Mouse (Mus musculus) liver, embryonic 12.5 days (tissue): ENCODE measurements around the gene Fam228b. TPM values are rescaled to one million over a fixed set of nuclear protein-coding genes. Genes with fewer than 3 reads are reported as not detected.
"Not testable (repeated sequence)": the region's sequence is repeated elsewhere in the genome, so short reads cannot be mapped to it uniquely, and the experiment has no call there.

ENCODE experiments used
- ATAC-seq: fragments of 200-750 bp; cut with Nextera tagmentation; 2 replicates; pipeline ENCODE4 v1.8.0; 2017; ENCODE audit warnings: moderate number of reproducible peaks, mild to moderate bottlenecking, moderate library complexity
- H3K27ac ChIP-seq: fragments of 300-500 bp; sonication (generic); 2 replicates; pipeline ENCODE4 v1.5.1; 2016; ENCODE audit warnings: mild to moderate bottlenecking
- H3K27me3 ChIP-seq: fragments of 300-500 bp; sonication (generic); replicated peaks from 2 replicates; pipeline ENCODE4 v1.6.1; 2016; ENCODE audit warnings: mild to moderate bottlenecking, moderate library complexity
- H3K36me3 ChIP-seq: fragments of 300-500 bp; sonication (generic); 2 replicates; pipeline ENCODE4 v1.6.1; 2016; ENCODE audit warnings: mild to moderate bottlenecking, moderate library complexity
- H3K4me1 ChIP-seq: fragments of 300-500 bp; sonication (generic); 2 replicates; pipeline ENCODE4 v1.6.1; 2016
- H3K4me2 ChIP-seq: fragments of 300-500 bp; sonication (generic); 2 replicates; pipeline ENCODE4 v1.6.1; 2016; ENCODE audit warnings: mild to moderate bottlenecking, moderate library complexity
- H3K4me3 ChIP-seq: fragments of 300-500 bp; sonication (generic); 2 replicates; pipeline ENCODE4 v1.5.1; 2016; ENCODE audit warnings: mild to moderate bottlenecking, moderate library complexity
- H3K9ac ChIP-seq: fragments of 300-500 bp; sonication (generic); 2 replicates; pipeline ENCODE4 v1.6.1; 2016; ENCODE audit warnings: mild to moderate bottlenecking, moderate library complexity
- H3K9me3 ChIP-seq: fragments of 300-500 bp; sonication (generic); replicated peaks from 2 replicates; pipeline ENCODE4 v1.6.1; 2016; ENCODE audit warnings: mild to moderate bottlenecking, moderate library complexity
- WGBS: fragments of 180-500 bp; shearing (Covaris S2); methylation state at CpG from one replicate; pipeline ENCODE4 v1.1.7; 2016; ENCODE audit not compliant: insufficient replicate concordance; 5-methylcytosine and 5-hydroxymethylcytosine counted together
- polyA plus RNA-seq: library from polyadenylated mRNA; unstranded; fragments of >200 nt; fragmentation: Nextera tagmentation; extraction: Ambion mirVana; gene quantifications from 2 replicates; pipeline ENCODE4 v1.2.1, GENCODE M21; 2016

Fam228b gene
- polyA plus RNA-seq, 1 experiment from 2014 or later, result 0.93 TPM

DNA sequence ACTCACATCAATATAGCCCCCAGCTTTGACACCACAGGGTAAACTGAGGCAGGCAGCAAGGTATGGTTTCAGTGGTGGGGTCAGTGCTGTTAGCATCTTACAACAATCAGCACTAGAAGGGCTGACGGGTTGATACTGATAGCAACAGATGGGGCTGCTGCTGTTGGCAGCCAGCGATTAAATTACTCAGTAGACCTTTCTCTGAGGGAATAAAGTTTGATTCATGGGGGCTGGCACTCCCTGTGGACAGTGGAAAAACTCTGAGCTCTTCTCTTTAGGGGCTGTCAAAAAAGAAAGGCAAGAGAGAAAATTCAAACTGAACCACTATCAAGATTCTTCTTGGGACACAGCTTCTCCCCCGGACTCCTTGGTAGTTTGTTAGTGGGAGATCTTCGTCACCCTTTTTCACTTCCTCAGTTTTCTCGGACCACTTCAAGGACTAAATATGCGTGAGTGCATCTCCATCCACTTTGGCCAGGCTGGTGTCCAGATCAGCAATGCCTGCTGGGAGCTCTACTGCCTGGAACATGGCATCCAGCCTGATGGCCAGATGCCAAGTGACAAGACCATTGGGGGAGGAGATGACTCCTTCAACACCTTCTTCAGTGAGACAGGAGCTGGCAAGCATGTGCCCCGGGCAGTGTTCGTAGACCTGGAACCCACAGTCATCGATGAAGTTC lies 12.8 kb upstream of the Fam228b start:
- H3K4me2 ChIP-seq, H3K27ac ChIP-seq, H3K4me3 ChIP-seq, H3K36me3 ChIP-seq, H3K9me3 ChIP-seq, H3K4me1 ChIP-seq, ATAC-seq, H3K9ac ChIP-seq, H3K27me3 ChIP-seq: not testable (repeated sequence)
- WGBS, result 75% methylated on average over 9 of the region's 9 CpGs

DNA sequence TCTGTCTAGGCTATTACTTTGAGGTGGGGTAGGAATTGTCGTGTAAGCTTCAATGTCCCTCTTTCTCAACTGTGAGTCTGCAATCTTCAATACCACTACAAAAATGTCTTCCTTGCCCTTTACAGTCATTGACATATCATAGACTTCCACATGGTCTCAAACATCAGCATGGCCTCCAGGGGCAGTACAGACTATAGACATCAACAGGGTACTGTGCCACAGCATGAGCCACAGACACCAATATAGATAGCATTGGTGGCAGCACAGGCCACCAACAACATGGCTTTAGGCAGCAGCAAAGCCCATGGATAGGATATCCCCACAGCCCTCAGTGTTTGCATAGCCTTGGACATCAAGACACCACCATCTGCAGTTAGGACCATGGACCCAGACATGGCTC lies 12.2 kb upstream of the Fam228b start:
- Histone ChIP-seq H3K9ac (no peak overlapping the region), H3K4me2 (no peak overlapping the region), H3K27me3 (no peaks in the 10 kb centered on the region), H3K4me3 (no peak overlapping the region), H3K27ac (no peak overlapping the region), H3K9me3 (no peaks in the 10 kb centered on the region), H3K4me1 (no peaks in the 10 kb centered on the region), H3K36me3 (no peaks in the 10 kb centered on the region)
- no peak for ATAC-seq
- 62% methylated on average over 1 of the region's 1 CpGs for WGBS

DNA sequence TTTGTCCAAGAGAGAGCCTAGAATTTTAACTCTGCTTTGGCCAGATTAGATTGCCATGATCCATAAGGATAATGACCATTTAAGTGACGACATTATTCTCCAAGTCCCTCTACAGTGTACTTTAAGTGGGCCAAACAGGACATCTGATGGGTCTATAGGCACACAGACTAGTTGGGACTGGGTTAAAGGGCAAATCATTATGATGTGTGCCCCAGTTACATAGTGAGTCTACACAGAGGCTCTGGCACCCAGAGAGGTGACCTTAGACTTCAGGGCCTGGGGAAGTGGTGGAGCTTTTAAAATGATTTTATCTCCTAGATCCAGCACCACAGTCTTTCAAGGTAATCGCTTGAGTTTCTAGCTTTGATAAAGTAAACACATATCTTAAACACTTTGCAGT lies 11.2 kb upstream of the Fam228b start:
- H3K4me2 ChIP-seq, result no peak overlapping the region
- peaks cover 9% of the 10 kb centered on the region for H3K4me1 ChIP-seq
- H3K9me3 ChIP-seq, result no peaks in the 10 kb centered on the region
- no peaks in the 10 kb centered on the region for H3K27me3 ChIP-seq
- H3K4me3 ChIP-seq, result no peak overlapping the region
- no peak for ATAC-seq
- 42% methylated on average over 2 of the region's 2 CpGs for WGBS
- no peak overlapping the region for H3K27ac ChIP-seq
- H3K9ac ChIP-seq, result no peak overlapping the region
- no peaks in the 10 kb centered on the region for H3K36me3 ChIP-seq

DNA sequence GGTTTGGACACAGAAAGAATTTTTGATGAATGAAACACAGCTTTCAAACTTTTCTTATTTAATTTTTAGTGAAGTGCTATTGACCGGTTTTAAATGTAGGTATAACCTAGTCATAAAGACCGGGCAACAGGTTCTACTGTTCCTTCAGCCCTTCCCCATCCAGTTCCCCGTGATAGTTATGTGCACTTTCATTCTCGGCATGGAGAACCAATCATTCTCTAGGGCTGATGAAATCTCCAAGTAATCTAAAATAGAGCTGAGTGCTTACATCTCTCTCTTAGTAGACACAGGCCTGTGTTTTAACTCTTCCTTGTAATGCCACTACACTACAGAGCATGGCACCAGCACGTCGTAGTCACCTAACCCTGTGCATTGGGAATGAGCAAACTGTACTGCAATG lies 8.7 kb upstream of the Fam228b start:
- WGBS, result 79% methylated on average over 6 of the region's 6 CpGs
- no peaks in the 10 kb centered on the region for H3K36me3 ChIP-seq
- H3K27ac ChIP-seq, result no peak overlapping the region
- no peak for ATAC-seq
- H3K4me1 ChIP-seq, result peaks cover 21% of the 10 kb centered on the region
- no peak overlapping the region for H3K4me2 ChIP-seq
- H3K9ac ChIP-seq, result no peak overlapping the region
- H3K4me3 ChIP-seq, result no peak overlapping the region
- H3K9me3 ChIP-seq, result no peaks in the 10 kb centered on the region
- no peaks in the 10 kb centered on the region for H3K27me3 ChIP-seq

DNA sequence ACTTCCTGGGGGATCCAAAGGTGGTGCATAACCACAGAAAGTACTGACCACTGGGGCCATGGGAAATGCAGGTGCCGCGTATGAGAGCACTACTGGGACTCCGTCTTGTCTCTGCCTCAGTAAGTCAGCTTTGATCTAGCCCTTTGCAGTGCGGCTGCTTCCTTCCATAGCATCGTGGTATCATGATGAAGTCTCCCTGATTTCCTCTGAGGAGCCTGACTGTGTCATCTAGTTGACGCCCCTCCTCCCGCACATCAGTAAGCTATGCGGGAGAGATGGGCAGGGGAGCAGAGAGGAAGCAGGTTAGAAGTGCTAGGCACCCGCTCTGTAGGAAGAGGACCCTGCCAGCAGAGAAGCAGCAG lies 6.5 kb upstream of the Fam228b start:
- H3K4me2 ChIP-seq, result peak overlapping the region; percentile 58
- WGBS, result 27% methylated on average over 9 of the region's 9 CpGs
- H3K9me3 ChIP-seq, result no peaks in the 10 kb centered on the region
- H3K4me3 ChIP-seq, result no peak overlapping the region
- no peaks in the 10 kb centered on the region for H3K27me3 ChIP-seq
- H3K27ac ChIP-seq, result peak overlapping the region; percentile 27; the same call in 1 of the 2 replicates
- ATAC-seq, result peak; percentile 50
- peaks cover 21% of the 10 kb centered on the region for H3K4me1 ChIP-seq
- no peaks in the 10 kb centered on the region for H3K36me3 ChIP-seq
- H3K9ac ChIP-seq, result peak overlapping the region; percentile 28; the same call in 1 of the 2 replicates

DNA sequence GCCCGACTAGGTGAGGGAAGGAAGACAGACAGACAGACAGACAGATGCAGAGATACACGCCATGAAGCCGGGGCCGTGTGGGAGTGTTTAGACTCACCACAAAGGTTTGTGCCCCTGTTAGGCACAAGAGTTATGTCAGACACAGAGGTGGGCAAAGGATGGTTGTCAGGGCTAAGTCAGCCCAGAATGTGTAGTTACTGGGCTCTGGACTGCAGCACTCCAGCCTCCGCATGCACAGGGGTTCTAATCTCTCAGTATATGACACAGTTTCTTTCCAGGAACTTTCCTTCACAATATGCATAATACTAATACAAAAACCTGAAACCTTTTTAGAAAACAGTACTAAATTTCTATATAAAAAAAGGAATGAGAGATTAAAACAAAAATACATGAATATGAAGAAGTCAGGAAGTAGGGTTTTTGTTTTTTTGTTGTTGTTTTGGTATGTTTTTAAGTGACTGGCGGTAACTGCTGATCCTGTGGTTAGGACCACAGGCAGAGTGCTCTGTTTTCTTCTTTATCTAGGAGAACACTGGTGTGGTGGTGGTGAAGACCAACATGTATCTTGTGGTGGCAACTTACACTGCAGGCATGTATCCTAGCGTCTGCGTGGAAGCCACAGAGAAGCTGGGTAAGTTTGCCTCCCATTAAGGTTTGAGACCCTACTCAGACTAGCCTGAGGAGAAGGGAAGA lies 6.0 kb upstream of the Fam228b start:
- no peaks in the 10 kb centered on the region for H3K9me3 ChIP-seq
- H3K9ac ChIP-seq, result peak overlapping the region; percentile 28; the same call in 1 of the 2 replicates
- no peaks in the 10 kb centered on the region for H3K36me3 ChIP-seq
- no peaks in the 10 kb centered on the region for H3K27me3 ChIP-seq
- H3K4me3 ChIP-seq, result no peak overlapping the region
- ATAC-seq, result peak; percentile 88
- peak overlapping the region; percentile 64 for H3K27ac ChIP-seq
- H3K4me2 ChIP-seq, result peak overlapping the region; percentile 58
- WGBS, result 25% methylated on average over 8 of the region's 8 CpGs
- H3K4me1 ChIP-seq, result peaks cover 21% of the 10 kb centered on the region

DNA sequence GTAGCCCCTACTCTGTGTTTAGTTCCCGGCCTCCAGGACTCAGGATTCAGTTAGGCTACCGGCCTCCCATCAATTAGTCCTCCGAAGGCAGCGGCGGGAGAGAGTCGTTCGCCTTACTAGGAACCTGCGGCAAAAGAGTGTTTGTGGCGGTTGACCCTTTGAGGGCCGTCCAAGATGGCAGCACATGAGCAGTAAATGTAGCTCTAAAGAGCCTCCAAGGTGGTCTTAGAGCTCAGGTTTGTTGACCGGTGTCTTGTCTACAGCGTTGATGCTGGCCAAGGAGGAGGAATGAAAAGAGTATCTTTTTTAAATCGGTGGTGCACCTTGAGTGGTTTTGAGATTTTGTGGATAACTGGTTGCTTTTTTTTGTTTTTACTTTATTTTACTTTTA lies 261 bp upstream of the Fam228b start:
- 15% methylated on average over 13 of the region's 13 CpGs for WGBS
- ATAC-seq, result no peak
- no peaks in the 10 kb centered on the region for H3K9me3 ChIP-seq
- peak overlapping the region; percentile 73 for H3K4me3 ChIP-seq
- peak overlapping the region; percentile 84 for H3K27ac ChIP-seq
- H3K4me1 ChIP-seq, result peaks cover 14% of the 10 kb centered on the region
- no peaks in the 10 kb centered on the region for H3K27me3 ChIP-seq
- H3K36me3 ChIP-seq, result no peaks in the 10 kb centered on the region
- H3K4me2 ChIP-seq, result peak overlapping the region; percentile 73
- peak overlapping the region; percentile 85 for H3K9ac ChIP-seq

DNA sequence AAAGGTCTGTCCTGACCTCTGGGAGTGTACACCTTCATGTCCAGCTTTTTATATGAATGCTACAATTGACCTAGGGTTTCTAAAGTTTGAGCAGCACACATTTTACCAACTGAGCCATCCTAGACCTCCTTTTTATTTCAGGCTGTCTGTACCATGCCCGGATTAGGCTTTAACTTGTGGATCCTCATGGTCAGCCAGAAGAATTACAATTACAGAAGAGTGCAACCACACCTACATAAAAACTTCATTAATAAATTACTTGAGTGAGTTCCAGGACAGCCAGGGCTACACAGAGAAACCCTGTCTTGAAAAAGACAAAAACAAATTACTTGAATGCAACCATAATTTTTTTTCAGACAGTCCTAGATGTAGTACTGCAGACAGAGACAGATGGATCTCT lies 12.0 kb downstream of the Fam228b start:
- 77% methylated on average over 1 of the region's 1 CpGs for WGBS
- Histone ChIP-seq H3K9me3 (no peaks in the 10 kb centered on the region), H3K4me3 (no peak overlapping the region), H3K27ac (no peak overlapping the region), H3K9ac (no peak overlapping the region), H3K4me1 (no peaks in the 10 kb centered on the region), H3K36me3 (no peaks in the 10 kb centered on the region), H3K27me3 (no peaks in the 10 kb centered on the region), H3K4me2 (no peak overlapping the region)
- no peak for ATAC-seq

DNA sequence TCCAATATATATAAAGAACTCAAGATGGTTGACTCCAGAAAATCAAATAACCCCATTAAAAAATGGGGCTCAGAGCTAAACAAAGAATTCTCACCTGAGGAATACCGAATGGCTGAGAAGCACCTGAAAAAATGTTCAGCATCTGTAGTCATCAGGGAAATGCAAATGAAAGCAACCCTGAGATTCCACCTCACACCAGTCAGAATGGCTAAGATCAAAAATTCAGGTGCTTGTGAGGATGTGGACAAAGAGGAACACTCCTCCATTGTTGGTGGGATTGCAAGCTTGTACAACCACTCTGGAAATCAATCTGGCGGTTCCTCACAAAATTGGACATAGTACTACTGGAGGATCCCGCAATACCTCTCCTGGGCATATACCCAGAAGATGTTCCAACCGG lies 14.6 kb downstream of the Fam228b start:
- H3K27me3 ChIP-seq, H3K36me3 ChIP-seq, H3K4me3 ChIP-seq, H3K9me3 ChIP-seq, H3K9ac ChIP-seq, H3K4me1 ChIP-seq, ATAC-seq, H3K27ac ChIP-seq, H3K4me2 ChIP-seq: not testable (repeated sequence)
- WGBS, result 78% methylated on average over 4 of the region's 4 CpGs

DNA sequence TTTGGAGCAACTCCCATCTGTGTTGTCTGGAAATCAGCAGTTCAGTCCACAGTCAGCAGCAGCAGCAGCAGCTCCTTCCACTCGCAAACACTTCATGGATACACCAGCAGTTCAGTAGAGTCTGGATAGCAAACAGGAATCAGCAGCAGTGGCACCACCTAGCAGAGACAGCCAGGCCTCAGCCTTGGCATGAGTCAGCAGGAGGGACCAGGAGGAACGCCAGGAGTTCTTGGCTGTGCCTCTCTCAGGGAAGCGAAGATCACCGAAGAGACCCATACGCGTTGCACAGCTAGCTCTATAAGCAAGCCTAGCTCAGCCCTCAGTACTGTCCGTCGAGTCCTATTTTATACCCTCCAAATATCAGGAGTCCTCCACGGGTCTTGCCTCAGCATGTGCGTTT lies 24.6 kb downstream of the Fam228b start:
- H3K27me3 ChIP-seq, result no peaks in the 10 kb centered on the region
- ATAC-seq, result no peak

DNA sequence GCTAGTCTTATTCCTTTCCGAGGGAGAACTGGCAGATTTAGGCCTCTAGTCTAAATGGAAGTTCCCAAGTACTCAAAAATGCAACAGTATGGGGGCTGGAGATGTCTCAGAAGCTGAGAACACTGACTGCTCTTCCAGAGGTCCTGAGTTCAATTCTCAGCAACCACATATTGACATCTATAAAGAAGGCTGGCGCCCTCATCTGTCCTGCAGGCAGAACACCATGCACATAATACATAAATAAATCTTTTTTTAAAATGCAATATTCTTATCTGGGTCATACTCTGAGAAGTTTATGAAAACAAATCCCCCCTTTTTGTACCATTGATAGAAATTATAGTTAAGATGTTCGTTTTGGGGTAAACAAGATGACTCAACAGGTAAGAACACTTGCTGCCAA lies 26.9 kb downstream of the Fam228b start:
- Histone ChIP-seq H3K27me3 (no peaks in the 10 kb centered on the region), H3K27ac (no peak overlapping the region), H3K9me3 (no peaks in the 10 kb centered on the region), H3K9ac (no peak overlapping the region), H3K36me3 (no peaks in the 10 kb centered on the region), H3K4me1 (no peaks in the 10 kb centered on the region), H3K4me3 (no peak overlapping the region), H3K4me2 (no peak overlapping the region)
- ATAC-seq, result no peak
- 66% methylated on average over 3 of the region's 3 CpGs for WGBS

More for the DNA sequence above, 24.6 kb downstream of the Fam228b start:
- no peaks in the 10 kb centered on the region for H3K36me3 ChIP-seq
- H3K4me1 ChIP-seq, result no peaks in the 10 kb centered on the region
- H3K4me2 ChIP-seq, result no peak overlapping the region
- H3K9me3 ChIP-seq, result no peaks in the 10 kb centered on the region
- H3K4me3 ChIP-seq, result no peak overlapping the region
- no peak overlapping the region for H3K27ac ChIP-seq
- no peak overlapping the region for H3K9ac ChIP-seq
- WGBS, result 85% methylated on average over 10 of the region's 10 CpGs

DNA sequence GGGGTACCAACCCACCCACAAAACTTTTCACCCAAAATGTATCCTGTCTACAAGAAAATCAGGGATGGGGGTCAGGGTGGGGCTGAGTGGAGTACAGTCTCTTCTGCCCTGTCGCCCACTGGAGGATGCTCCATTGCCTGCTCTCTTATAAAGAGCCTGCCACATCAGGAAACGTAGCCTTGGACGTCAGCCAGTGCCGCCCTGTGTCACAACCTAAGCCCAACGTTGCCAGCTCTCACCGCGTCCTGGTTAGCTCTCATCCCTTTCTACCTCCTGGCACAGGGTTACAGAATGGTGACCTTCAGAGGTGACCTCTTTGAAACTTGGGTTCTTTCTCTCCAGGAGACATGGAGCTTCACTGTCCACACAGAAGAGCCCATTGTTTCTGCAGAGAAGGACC lies 28.2 kb downstream of the Fam228b start:
- 71% methylated on average over 7 of the region's 7 CpGs for WGBS
- no peaks in the 10 kb centered on the region for H3K9me3 ChIP-seq
- no peak for ATAC-seq

More for the DNA sequence above, 28.2 kb downstream of the Fam228b start:
- no peak overlapping the region for H3K9ac ChIP-seq
- H3K4me1 ChIP-seq, result no peaks in the 10 kb centered on the region
- H3K27ac ChIP-seq, result no peak overlapping the region
- H3K36me3 ChIP-seq, result no peaks in the 10 kb centered on the region
- no peak overlapping the region for H3K4me3 ChIP-seq
- no peaks in the 10 kb centered on the region for H3K27me3 ChIP-seq
- no peak overlapping the region for H3K4me2 ChIP-seq
